Mouse (Mus musculus) MEL (cell line): ENCODE data around the gene Dcdc2c. TPM values are rescaled to one million over a fixed set of nuclear protein-coding genes. Genes with fewer than 3 reads are reported as not detected.
A peak's percentile ranks its signal among the peaks of the same experiment; 100 is the strongest.

Experiments used
- DNase-seq: peaks from one replicate; pipeline ENCODE4 v3.0.0; 2011; ENCODE audit warnings: low read depth, low spot score
- H3K27ac ChIP-seq: 2 replicates; pipeline ENCODE4 v1.5.1; 2012; ENCODE audit warnings: low read depth, mild to moderate bottlenecking, control low read depth, low read length, moderate library complexity; ENCODE audit not compliant: control insufficient read depth
- H3K27me3 ChIP-seq, 2 experiments: fragments of 150-350 bp in 1 of 2; sonication (generic) in 1 of 2; 2 replicates each; pipeline ENCODE4 v1.6.1; 2012; ENCODE audit warnings: low read length in 2 of 2, mild to moderate bottlenecking in 2 of 2, improper control_type of control experiment in 1 of 2, moderate library complexity in 1 of 2; ENCODE audit not compliant: insufficient read depth in 2 of 2, control insufficient read depth in 1 of 2
- H3K36me3 ChIP-seq, 2 experiments: 2 replicates each; pipeline ENCODE4 v1.6.1; 2012 to 2014; ENCODE audit warnings: low read length in 2 of 2, improper control_type of control experiment in 1 of 2, inconsistent platforms in 1 of 2, mild to moderate bottlenecking in 1 of 2; ENCODE audit not compliant: insufficient read depth in 2 of 2, control insufficient read depth in 1 of 2
- H3K4me1 ChIP-seq, 2 experiments: fragments of 150-350 bp in 1 of 2; sonication (generic) in 1 of 2; 2 replicates each; pipeline ENCODE4 v1.6.1; 2012; ENCODE audit warnings: low read length in 2 of 2, improper control_type of control experiment in 1 of 2, mild to moderate bottlenecking in 1 of 2; ENCODE audit not compliant: insufficient read depth in 2 of 2, control insufficient read depth in 1 of 2
- H3K4me3 ChIP-seq, 2 experiments: fragments of 150-350 bp in 1 of 2; sonication (generic) in 1 of 2; 2 replicates each; pipeline ENCODE4 v1.5.1; 2012; ENCODE audit warnings: low read depth in 2 of 2, low read length in 2 of 2, mild to moderate bottlenecking in 2 of 2, moderate library complexity in 2 of 2, control low read depth in 1 of 2, improper control_type of control experiment in 1 of 2; ENCODE audit not compliant: control insufficient read depth in 1 of 2, insufficient read depth in 1 of 2
- H3K79me2 ChIP-seq: 2 replicates; pipeline ENCODE4 v1.6.1; 2012; ENCODE audit warnings: mild to moderate bottlenecking, low read length, moderate library complexity; ENCODE audit not compliant: control insufficient read depth, poor library complexity, insufficient read depth
- H3K9ac ChIP-seq: 2 replicates; pipeline ENCODE4 v1.6.1; 2012; ENCODE audit warnings: low read depth, mild to moderate bottlenecking, control low read depth, low read length, moderate library complexity; ENCODE audit not compliant: control insufficient read depth, poor library complexity, severe bottlenecking
- H3K9me3 ChIP-seq: fragments of 150-350 bp; sonication (generic); replicated peaks from 2 replicates; pipeline ENCODE4 v1.6.1; 2012; ENCODE audit warnings: mild to moderate bottlenecking, low read length, improper control_type of control experiment, moderate library complexity; ENCODE audit not compliant: insufficient read depth
- BHLHE40 ChIP-seq: IDR thresholded peaks from 2 replicates; pipeline ENCODE4 v1.6.1; 2012; ENCODE audit warnings: low read depth, mild to moderate bottlenecking, inconsistent platforms, low read length, improper control_type of control experiment, borderline replicate concordance
- CHD1 ChIP-seq: IDR thresholded peaks from 2 replicates; pipeline ENCODE4 v1.6.1; 2012; ENCODE audit warnings: low read depth, mild to moderate bottlenecking, inconsistent platforms, low read length, improper control_type of control experiment
- ELF1 ChIP-seq: IDR thresholded peaks from 2 replicates; pipeline ENCODE4 v1.6.1; 2014; ENCODE audit warnings: low read depth, mild to moderate bottlenecking, inconsistent platforms, low read length, improper control_type of control experiment, moderate library complexity
- EP300 ChIP-seq, 2 experiments: IDR thresholded peaks; 2 replicates each; pipeline ENCODE4 v1.6.1; 2011; ENCODE audit warnings: improper control_type of control experiment in 2 of 2, low read length in 2 of 2, low read depth in 1 of 2, mild to moderate bottlenecking in 1 of 2
- ETS1 ChIP-seq: IDR thresholded peaks from 2 replicates; pipeline ENCODE4 v1.6.1; 2012; ENCODE audit warnings: low read depth, mild to moderate bottlenecking, inconsistent platforms, low read length, improper control_type of control experiment, moderate library complexity
- GABPA ChIP-seq: IDR thresholded peaks from 2 replicates; pipeline ENCODE4 v1.6.1; 2012; ENCODE audit warnings: low read depth, mild to moderate bottlenecking, inconsistent platforms, low read length, improper control_type of control experiment, moderate library complexity
- GATA1 ChIP-seq: IDR thresholded peaks from 2 replicates; pipeline ENCODE4 v1.6.1; 2011; ENCODE audit warnings: low read depth, low read length, improper control_type of control experiment
- JUND ChIP-seq: IDR thresholded peaks from 2 replicates; pipeline ENCODE4 v1.6.1; 2011; ENCODE audit warnings: low read depth, mild to moderate bottlenecking, improper control_type of control experiment, low read length
- KAT2A ChIP-seq: conservative IDR thresholded peaks from 2 replicates; pipeline ENCODE4 v1.6.1; 2012; ENCODE audit warnings: low read depth, low read length, improper control_type of control experiment, inconsistent platforms
- MAFK ChIP-seq: IDR thresholded peaks from 2 replicates; pipeline ENCODE4 v1.6.1; 2011; ENCODE audit warnings: low read depth, mild to moderate bottlenecking, low read length, improper control_type of control experiment, borderline replicate concordance
- MAZ ChIP-seq: IDR thresholded peaks from 2 replicates; pipeline ENCODE4 v1.6.1; 2012; ENCODE audit warnings: low read depth, mild to moderate bottlenecking, inconsistent platforms, low read length, improper control_type of control experiment
- MEF2A ChIP-seq: IDR thresholded peaks from 2 replicates; pipeline ENCODE4 v1.6.1; 2014; ENCODE audit warnings: low read depth, mild to moderate bottlenecking, inconsistent platforms, low read length, improper control_type of control experiment; ENCODE audit not compliant: poor library complexity, insufficient replicate concordance, severe bottlenecking; ENCODE audit errors: extremely low read depth
- MXI1 ChIP-seq: IDR thresholded peaks from 2 replicates; pipeline ENCODE4 v1.6.1; 2011; ENCODE audit warnings: mild to moderate bottlenecking, low read depth, low read length, improper control_type of control experiment
- MYC ChIP-seq: IDR thresholded peaks from 2 replicates; pipeline ENCODE4 v1.6.1; 2011; ENCODE audit warnings: low read depth, mild to moderate bottlenecking, low read length, improper control_type of control experiment, moderate library complexity
- NELFE ChIP-seq: IDR thresholded peaks from 2 replicates; pipeline ENCODE4 v1.6.1; 2011; ENCODE audit warnings: low read depth, low read length, improper control_type of control experiment
- POLR2A ChIP-seq, 2 experiments: IDR thresholded peaks; 2 replicates each; pipeline ENCODE4 v1.6.1; 2011 to 2012; ENCODE audit warnings: low read length in 2 of 2, mild to moderate bottlenecking in 2 of 2, control low read depth in 1 of 2, improper control_type of control experiment in 1 of 2, low read depth in 1 of 2, moderate library complexity in 1 of 2; ENCODE audit not compliant: control insufficient read depth in 1 of 2, insufficient read depth in 1 of 2, poor library complexity in 1 of 2
- POLR2AphosphoS5 ChIP-seq: IDR thresholded peaks from 2 replicates; pipeline ENCODE4 v1.6.1; 2012; ENCODE audit warnings: low read depth, borderline replicate concordance, mild to moderate bottlenecking, inconsistent platforms, low read length, moderate library complexity, mixed read lengths
- RCOR1 ChIP-seq: IDR thresholded peaks from 2 replicates; pipeline ENCODE4 v1.6.1; 2012; ENCODE audit warnings: low read depth, mild to moderate bottlenecking, inconsistent platforms, low read length, improper control_type of control experiment
- SIN3A ChIP-seq: IDR thresholded peaks from 2 replicates; pipeline ENCODE4 v1.6.1; 2012; ENCODE audit warnings: low read length, improper control_type of control experiment, inconsistent platforms
- SMC3 ChIP-seq: IDR thresholded peaks from 2 replicates; pipeline ENCODE4 v1.6.1; 2011; ENCODE audit warnings: low read depth, low read length, improper control_type of control experiment
- TAL1 ChIP-seq: IDR thresholded peaks from 2 replicates; pipeline ENCODE4 v1.6.1; 2012; ENCODE audit warnings: mild to moderate bottlenecking, inconsistent platforms, low read length, moderate library complexity, mixed read lengths
- TCF12 ChIP-seq: IDR thresholded peaks from 2 replicates; pipeline ENCODE4 v1.6.1; 2014; ENCODE audit warnings: low read depth, mild to moderate bottlenecking, inconsistent platforms, low read length, improper control_type of control experiment, moderate library complexity
- USF1 ChIP-seq: IDR thresholded peaks from 2 replicates; pipeline ENCODE4 v1.6.1; 2014; ENCODE audit warnings: low read depth, mild to moderate bottlenecking, inconsistent platforms, low read length, improper control_type of control experiment, moderate library complexity
- ZKSCAN1 ChIP-seq: IDR thresholded peaks from 2 replicates; pipeline ENCODE4 v1.6.1; 2012; ENCODE audit warnings: low read depth, mild to moderate bottlenecking, inconsistent platforms, low read length, improper control_type of control experiment, moderate library complexity
- ZMIZ1 ChIP-seq: IDR thresholded peaks from 2 replicates; pipeline ENCODE4 v1.6.1; 2012; ENCODE audit warnings: low read depth, mild to moderate bottlenecking, inconsistent platforms, low read length, improper control_type of control experiment, moderate library complexity
- polyA plus RNA-seq, 2 experiments: library from polyadenylated mRNA; stranded (reverse) in 1 of 2; unstranded in 1 of 2; fragments of >175 nt in 1 of 2; fragments of >200 nt in 1 of 2; gene quantifications; 2 replicates each; pipeline versions ENCODE4 v1.2.1 to v1.2.4; 2012; ENCODE audit warnings: low replicate concordance in 2 of 2, low read depth in 1 of 2; ENCODE audit not compliant: insufficient read length in 2 of 2, insufficient read depth in 1 of 2, missing spikeins in 1 of 2
- total RNA-seq: library from RNA; depleted of rRNA; stranded (reverse); fragments of 300-350 nt; gene quantifications from 2 replicates; pipeline ENCODE4 v1.2.3, GENCODE M21; 2012

The Dcdc2c gene
- total and polyA plus RNA-seq, 3 experiments = 0.06 TPM; not detected in 2

GRCm38 (mm10) chr12:28578147-28578546 is 25.9 kb upstream of the Dcdc2c start:
- H3K4me3 ChIP-seq = no peak overlapping the region
- TF ChIP-seq NELFE (no peak), ETS1 (peak; percentile 92), ELF1 (peak; percentile 29; the same call in 1 of the 2 replicates), CHD1 (no peak), SIN3A (peak; percentile 65), EP300 (IDR thresholded peaks at IDR 0.05; ENCODE audit: low read depth in 1 of 2, low read length in 2 of 2) (peak; percentile 89 to 90), ZKSCAN1 (no peak), GABPA (no peak), RCOR1 (no peak; the same call in 1 of the 2 replicates), TAL1 (peak; percentile 83), MYC (no peak), BHLHE40 (peak; percentile 71), USF1 (no peak), ZMIZ1 (no peak), POLR2A (IDR thresholded peaks at IDR 0.05; ENCODE audit: control insufficient read depth in 1 of 2, insufficient read depth in 1 of 2, low read depth in 1 of 2, low read length in 2 of 2, poor library complexity in 1 of 2) (no peak), MEF2A (peak; percentile 25; the same call in 1 of the 2 replicates), MAFK (no peak), POLR2AphosphoS5 (no peak), MXI1 (peak; percentile 54; the same call in 1 of the 2 replicates), JUND (no peak), MAZ (0 out of 2 replicates have a peak, but pooled peaks have one; percentile 24), KAT2A (no peak), TCF12 (peak; percentile 97), GATA1 (peak; percentile 86), SMC3 (no peak)
- TF ChIP-seq, all 39 proteins: peak for 11
- Histone ChIP-seq H3K36me3 (peaks cover 0 to 22% of the 10 kb centered on the region in 2 experiments; a peak in 2 of 4 replicates), H3K27ac (peak overlapping the region; percentile 57), H3K9me3 (no peaks in the 10 kb centered on the region), H3K9ac (no peak overlapping the region), H3K4me1 (peaks cover 14 to 32% of the 10 kb centered on the region in 2 experiments; a peak in 3 of 4 replicates), H3K27me3 (no peaks in the 10 kb centered on the region), H3K79me2 (no peaks in the 10 kb centered on the region)
- DNase-seq = peak; percentile 70
